Mouse (Mus musculus) MEL (cell line): ENCODE results near the gene Golph3l. TPM values are rescaled to one million over a fixed set of nuclear protein-coding genes. Genes with fewer than 3 reads are reported as not detected.

Experiments
- DNase-seq: peaks from one replicate; pipeline ENCODE4 v3.0.0; 2011; ENCODE audit warnings: low read depth, low spot score
- H3K27ac ChIP-seq: 2 replicates; pipeline ENCODE4 v1.5.1; 2012; ENCODE audit warnings: low read depth, mild to moderate bottlenecking, control low read depth, low read length, moderate library complexity; ENCODE audit not compliant: control insufficient read depth
- H3K27me3 ChIP-seq, 2 experiments: fragments of 150-350 bp in 1 of 2; sonication (generic) in 1 of 2; 2 replicates each; pipeline ENCODE4 v1.6.1; 2012; ENCODE audit warnings: low read length in 2 of 2, mild to moderate bottlenecking in 2 of 2, improper control_type of control experiment in 1 of 2, moderate library complexity in 1 of 2; ENCODE audit not compliant: insufficient read depth in 2 of 2, control insufficient read depth in 1 of 2
- H3K36me3 ChIP-seq, 2 experiments: 2 replicates each; pipeline ENCODE4 v1.6.1; 2012 to 2014; ENCODE audit warnings: low read length in 2 of 2, improper control_type of control experiment in 1 of 2, inconsistent platforms in 1 of 2, mild to moderate bottlenecking in 1 of 2; ENCODE audit not compliant: insufficient read depth in 2 of 2, control insufficient read depth in 1 of 2
- H3K4me1 ChIP-seq, 2 experiments: fragments of 150-350 bp in 1 of 2; sonication (generic) in 1 of 2; 2 replicates each; pipeline ENCODE4 v1.6.1; 2012; ENCODE audit warnings: low read length in 2 of 2, improper control_type of control experiment in 1 of 2, mild to moderate bottlenecking in 1 of 2; ENCODE audit not compliant: insufficient read depth in 2 of 2, control insufficient read depth in 1 of 2
- H3K4me3 ChIP-seq, 2 experiments: fragments of 150-350 bp in 1 of 2; sonication (generic) in 1 of 2; 2 replicates each; pipeline ENCODE4 v1.5.1; 2012; ENCODE audit warnings: low read depth in 2 of 2, low read length in 2 of 2, mild to moderate bottlenecking in 2 of 2, moderate library complexity in 2 of 2, control low read depth in 1 of 2, improper control_type of control experiment in 1 of 2; ENCODE audit not compliant: control insufficient read depth in 1 of 2, insufficient read depth in 1 of 2
- H3K79me2 ChIP-seq: 2 replicates; pipeline ENCODE4 v1.6.1; 2012; ENCODE audit warnings: mild to moderate bottlenecking, low read length, moderate library complexity; ENCODE audit not compliant: control insufficient read depth, poor library complexity, insufficient read depth
- H3K9ac ChIP-seq: 2 replicates; pipeline ENCODE4 v1.6.1; 2012; ENCODE audit warnings: low read depth, mild to moderate bottlenecking, control low read depth, low read length, moderate library complexity; ENCODE audit not compliant: control insufficient read depth, poor library complexity, severe bottlenecking
- H3K9me3 ChIP-seq: fragments of 150-350 bp; sonication (generic); replicated peaks from 2 replicates; pipeline ENCODE4 v1.6.1; 2012; ENCODE audit warnings: mild to moderate bottlenecking, low read length, improper control_type of control experiment, moderate library complexity; ENCODE audit not compliant: insufficient read depth
- CHD2 ChIP-seq: IDR thresholded peaks from 2 replicates; pipeline ENCODE4 v1.6.1; 2011; ENCODE audit warnings: low read length, improper control_type of control experiment
- E2F4 ChIP-seq: IDR thresholded peaks from 2 replicates; pipeline ENCODE4 v1.6.1; 2011; ENCODE audit warnings: low read depth, low read length, improper control_type of control experiment, borderline replicate concordance
- ELF1 ChIP-seq: IDR thresholded peaks from 2 replicates; pipeline ENCODE4 v1.6.1; 2014; ENCODE audit warnings: low read depth, mild to moderate bottlenecking, inconsistent platforms, low read length, improper control_type of control experiment, moderate library complexity
- EP300 ChIP-seq, 2 experiments: IDR thresholded peaks; 2 replicates each; pipeline ENCODE4 v1.6.1; 2011; ENCODE audit warnings: improper control_type of control experiment in 2 of 2, low read length in 2 of 2, low read depth in 1 of 2, mild to moderate bottlenecking in 1 of 2
- ETS1 ChIP-seq: IDR thresholded peaks from 2 replicates; pipeline ENCODE4 v1.6.1; 2012; ENCODE audit warnings: low read depth, mild to moderate bottlenecking, inconsistent platforms, low read length, improper control_type of control experiment, moderate library complexity
- GABPA ChIP-seq: IDR thresholded peaks from 2 replicates; pipeline ENCODE4 v1.6.1; 2012; ENCODE audit warnings: low read depth, mild to moderate bottlenecking, inconsistent platforms, low read length, improper control_type of control experiment, moderate library complexity
- GATA1 ChIP-seq: IDR thresholded peaks from 2 replicates; pipeline ENCODE4 v1.6.1; 2011; ENCODE audit warnings: low read depth, low read length, improper control_type of control experiment
- HCFC1 ChIP-seq: IDR thresholded peaks from 2 replicates; pipeline ENCODE4 v1.6.1; 2012; ENCODE audit warnings: low read depth, mild to moderate bottlenecking, inconsistent platforms, low read length, improper control_type of control experiment, moderate library complexity
- KAT2A ChIP-seq: conservative IDR thresholded peaks from 2 replicates; pipeline ENCODE4 v1.6.1; 2012; ENCODE audit warnings: low read depth, low read length, improper control_type of control experiment, inconsistent platforms
- MEF2A ChIP-seq: IDR thresholded peaks from 2 replicates; pipeline ENCODE4 v1.6.1; 2014; ENCODE audit warnings: low read depth, mild to moderate bottlenecking, inconsistent platforms, low read length, improper control_type of control experiment; ENCODE audit not compliant: poor library complexity, insufficient replicate concordance, severe bottlenecking; ENCODE audit errors: extremely low read depth
- MXI1 ChIP-seq: IDR thresholded peaks from 2 replicates; pipeline ENCODE4 v1.6.1; 2011; ENCODE audit warnings: mild to moderate bottlenecking, low read depth, low read length, improper control_type of control experiment
- MYB ChIP-seq: IDR thresholded peaks from 2 replicates; pipeline ENCODE4 v1.6.1; 2011; ENCODE audit warnings: mild to moderate bottlenecking, low read depth, low read length, improper control_type of control experiment
- MYC ChIP-seq: IDR thresholded peaks from 2 replicates; pipeline ENCODE4 v1.6.1; 2011; ENCODE audit warnings: low read depth, mild to moderate bottlenecking, low read length, improper control_type of control experiment, moderate library complexity
- NELFE ChIP-seq: IDR thresholded peaks from 2 replicates; pipeline ENCODE4 v1.6.1; 2011; ENCODE audit warnings: low read depth, low read length, improper control_type of control experiment
- NRF1 ChIP-seq: IDR thresholded peaks from 2 replicates; pipeline ENCODE4 v1.6.1; 2014; ENCODE audit warnings: low read depth, mild to moderate bottlenecking, inconsistent platforms, low read length, improper control_type of control experiment, moderate library complexity; ENCODE audit not compliant: poor library complexity, insufficient read depth, severe bottlenecking
- POLR2AphosphoS2 ChIP-seq: IDR thresholded peaks from 2 replicates; pipeline ENCODE4 v1.6.1; 2011; ENCODE audit warnings: low read length, improper control_type of control experiment
- POLR2AphosphoS5 ChIP-seq: IDR thresholded peaks from 2 replicates; pipeline ENCODE4 v1.6.1; 2012; ENCODE audit warnings: low read depth, borderline replicate concordance, mild to moderate bottlenecking, inconsistent platforms, low read length, moderate library complexity, mixed read lengths
- RCOR1 ChIP-seq: IDR thresholded peaks from 2 replicates; pipeline ENCODE4 v1.6.1; 2012; ENCODE audit warnings: low read depth, mild to moderate bottlenecking, inconsistent platforms, low read length, improper control_type of control experiment
- SIN3A ChIP-seq: IDR thresholded peaks from 2 replicates; pipeline ENCODE4 v1.6.1; 2012; ENCODE audit warnings: low read length, improper control_type of control experiment, inconsistent platforms
- SMC3 ChIP-seq: IDR thresholded peaks from 2 replicates; pipeline ENCODE4 v1.6.1; 2011; ENCODE audit warnings: low read depth, low read length, improper control_type of control experiment
- TBP ChIP-seq: IDR thresholded peaks from 2 replicates; pipeline ENCODE4 v1.8.0; 2011; ENCODE audit warnings: low read depth, low read length, improper control_type of control experiment
- TCF12 ChIP-seq: IDR thresholded peaks from 2 replicates; pipeline ENCODE4 v1.6.1; 2014; ENCODE audit warnings: low read depth, mild to moderate bottlenecking, inconsistent platforms, low read length, improper control_type of control experiment, moderate library complexity
- UBTF ChIP-seq: IDR thresholded peaks from 2 replicates; pipeline ENCODE4 v1.6.1; 2012; ENCODE audit warnings: low read depth, mild to moderate bottlenecking, inconsistent platforms, low read length, improper control_type of control experiment, moderate library complexity, borderline replicate concordance; ENCODE audit not compliant: insufficient read depth
- USF1 ChIP-seq: IDR thresholded peaks from 2 replicates; pipeline ENCODE4 v1.6.1; 2014; ENCODE audit warnings: low read depth, mild to moderate bottlenecking, inconsistent platforms, low read length, improper control_type of control experiment, moderate library complexity
- ZNF384 ChIP-seq: IDR thresholded peaks from 2 replicates; pipeline ENCODE4 v1.6.1; 2012; ENCODE audit warnings: low read depth, mild to moderate bottlenecking, inconsistent platforms, low read length, improper control_type of control experiment
- polyA plus RNA-seq, 2 experiments: library from polyadenylated mRNA; stranded (reverse) in 1 of 2; unstranded in 1 of 2; fragments of >175 nt in 1 of 2; fragments of >200 nt in 1 of 2; gene quantifications; 2 replicates each; pipeline versions ENCODE4 v1.2.1 to v1.2.4; 2012; ENCODE audit warnings: low replicate concordance in 2 of 2, low read depth in 1 of 2; ENCODE audit not compliant: insufficient read length in 2 of 2, insufficient read depth in 1 of 2, missing spikeins in 1 of 2
- total RNA-seq: library from RNA; depleted of rRNA; stranded (reverse); fragments of 300-350 nt; gene quantifications from 2 replicates; pipeline ENCODE4 v1.2.3, GENCODE M21; 2012

Golph3l gene
- total and polyA plus RNA-seq, 3 experiments: 43.8 to 45.1 TPM; not detected in 1

DNA sequence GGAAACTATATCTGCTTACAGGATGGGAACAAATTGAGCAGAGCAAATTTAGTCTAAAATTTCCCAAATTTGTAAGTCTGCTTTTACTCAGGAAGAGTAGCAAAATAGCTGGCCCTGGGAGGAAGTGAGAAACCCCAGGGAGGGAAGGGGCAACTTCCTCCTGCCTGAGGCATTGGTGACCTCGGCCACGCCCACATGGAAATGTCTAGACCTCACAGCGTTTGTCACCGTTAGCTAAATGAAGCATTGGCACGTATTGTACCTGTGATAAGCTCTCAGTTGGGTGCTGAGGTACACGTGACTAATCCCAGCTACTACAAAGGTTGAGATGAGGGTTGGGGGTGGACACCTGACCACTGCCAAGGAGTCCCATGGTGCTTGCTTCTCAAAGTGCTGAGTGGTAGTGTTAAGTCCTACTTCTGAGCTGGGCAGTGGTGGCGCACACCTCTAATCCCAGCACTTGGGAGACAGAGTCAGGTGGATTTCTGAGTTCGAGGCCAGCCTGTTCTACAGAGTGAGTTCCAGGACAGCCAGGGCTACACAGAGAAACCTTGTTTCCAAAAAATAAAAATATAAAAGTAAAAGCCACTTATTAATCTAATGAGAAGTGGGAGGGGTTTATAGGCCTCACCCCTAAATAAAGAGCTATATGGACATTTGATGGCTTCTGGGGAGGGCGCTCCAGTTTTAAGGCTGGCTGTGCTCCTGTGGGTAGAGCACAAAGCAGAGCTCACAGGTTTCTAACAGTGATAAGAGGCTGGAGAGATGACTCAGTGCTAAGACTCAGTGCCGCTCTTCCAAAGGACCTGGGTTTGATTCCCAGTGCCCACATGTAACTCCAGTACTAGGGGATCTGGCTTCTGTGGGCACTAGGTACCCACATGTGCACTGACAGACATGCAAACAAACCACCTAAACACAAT is 56.8 kb downstream of the Golph3l start (continued):
- TF ChIP-seq GABPA: no peak
- TF ChIP-seq USF1: peak; percentile 92
- TF ChIP-seq UBTF: no peak
- peak; percentile 81 to 82 for TF ChIP-seq EP300 (IDR thresholded peaks at IDR 0.05; ENCODE audit: low read depth in 1 of 2, low read length in 2 of 2)

DNA sequence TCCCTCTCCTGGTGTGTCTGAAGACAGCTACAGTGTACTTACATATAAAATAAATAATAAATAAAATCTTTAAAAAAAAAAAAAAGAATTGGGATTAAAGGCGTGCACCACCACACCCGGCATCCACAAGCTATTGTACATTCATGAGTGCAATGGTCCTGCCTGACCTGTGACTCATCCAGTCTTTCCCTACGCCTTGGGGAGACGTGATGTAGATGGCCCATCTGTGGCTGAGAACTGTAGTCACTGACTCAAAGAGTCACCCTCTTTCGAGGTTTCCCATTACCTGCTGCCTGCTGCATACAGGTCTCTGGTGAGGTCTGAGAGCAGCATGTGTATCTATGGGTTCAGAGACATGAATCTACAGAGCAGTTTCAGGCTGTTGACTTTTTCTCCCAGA is 59.3 kb downstream of the Golph3l start:
- H3K79me2 ChIP-seq: no peaks in the 10 kb centered on the region
- H3K27ac ChIP-seq: no peak overlapping the region
- TF ChIP-seq GATA1: no peak
- no peak for TF ChIP-seq MYC
- TF ChIP-seq MYB: no peak
- TF ChIP-seq RCOR1: no peak
- no peak for TF ChIP-seq ZNF384
- TF ChIP-seq CHD2: no peak
- no peak for TF ChIP-seq ETS1
- no peak for DNase-seq
- no peak overlapping the region for H3K4me3 ChIP-seq
- peaks cover 0 to 57% of the 10 kb centered on the region in 2 experiments; a peak in 2 of 4 replicates for H3K36me3 ChIP-seq
- H3K27me3 ChIP-seq: no peaks in the 10 kb centered on the region
- peaks cover 32 to 59% of the 10 kb centered on the region in 2 experiments for H3K4me1 ChIP-seq
- H3K9ac ChIP-seq: no peak overlapping the region
- no peaks in the 10 kb centered on the region for H3K9me3 ChIP-seq

- Histone ChIP-seq H3K27me3 (no peaks in the 10 kb centered on the region), H3K79me2 (no peaks in the 10 kb centered on the region), H3K9ac (peak overlapping the region; percentile 47), H3K27ac (peak overlapping the region; percentile 87), H3K36me3 (peaks cover 0 to 39% of the 10 kb centered on the region in 2 experiments; a peak in 2 of 4 replicates), H3K4me3 (peak overlapping the region; percentile 0 to 3; a peak in 1 of 4 replicates), H3K4me1 (peaks cover 21 to 42% of the 10 kb centered on the region in 2 experiments), H3K9me3 (no peaks in the 10 kb centered on the region)
- peak; percentile 99 for DNase-seq
- peak; percentile 26; the same call in 1 of the 2 replicates for TF ChIP-seq KAT2A
- TF ChIP-seq RCOR1: peak; percentile 90
- 0 out of 2 replicates have a peak, but pooled peaks have one; percentile 16 for TF ChIP-seq MEF2A
- peak; percentile 82 for TF ChIP-seq MXI1
- TF ChIP-seq SMC3: peak; percentile 26; the same call in 1 of the 2 replicates
- no peak for TF ChIP-seq NRF1
- TF ChIP-seq NELFE: peak; percentile 41
- peak; percentile 72 for TF ChIP-seq HCFC1
- TF ChIP-seq POLR2AphosphoS2: peak; percentile 49; the same call in 1 of the 2 replicates
- peak; percentile 68 for TF ChIP-seq ELF1
- TF ChIP-seq MYC: peak; percentile 91; the same call in 1 of the 2 replicates
- TF ChIP-seq TBP: peak; percentile 54; the same call in 1 of the 2 replicates
- TF ChIP-seq TCF12: peak; percentile 45; the same call in 1 of the 2 replicates
- TF ChIP-seq POLR2AphosphoS5: no peak
- peak; percentile 58; the same call in 1 of the 2 replicates for TF ChIP-seq E2F4
- TF ChIP-seq SIN3A: peak; percentile 85
These were observed 61.7 kb downstream of the Golph3l start for GRCm38 (mm10) chr3:95650276-95651032.
